Mouse (Mus musculus): Measurements from ENCODE around the gene Alyref2.
"Not testable (repeated sequence)": the region's sequence is repeated elsewhere in the genome, so short reads cannot be mapped to it uniquely, and the experiment has no call there.

Gene Alyref2

GRCm38 (mm10) chr1:171503250-171503591 is at the start of gene Alyref2:
Gene Alyref2 (plus strand): TSS chr1:171503478.
- DNase-seq (ENCODE audit: low read depth, low spot score), result peak; percentile 96

GRCm38 (mm10) chr1:171454926-171455325 is 48.4 kb upstream of the Alyref2 start:
- no peak for DNase-seq (ENCODE audit: low read depth, low spot score)

DNA sequence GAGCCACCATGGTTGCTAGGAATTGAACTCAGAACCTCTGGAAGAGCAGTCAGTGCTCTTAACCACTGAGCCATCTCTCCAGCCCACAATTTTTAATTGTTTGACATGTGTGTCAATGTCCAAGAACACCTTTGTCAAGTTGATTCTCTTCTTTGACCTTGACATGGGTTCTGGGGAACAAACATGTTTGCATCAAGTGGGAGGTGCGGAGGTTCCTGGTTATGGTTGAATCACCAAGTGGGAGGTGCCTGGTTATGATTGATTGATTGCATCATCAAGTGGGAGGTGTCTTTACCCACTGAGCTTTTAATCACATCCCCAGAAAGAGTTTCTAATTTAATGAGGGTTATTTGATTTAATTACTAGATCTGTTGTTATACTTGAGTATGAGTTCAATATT is 45.7 kb upstream of the Alyref2 start:
- DNase-seq (ENCODE audit: low read depth, low spot score), result no peak

- DNase-seq (ENCODE audit: low read depth, low spot score), result no peak
Measured at GRCm38 (mm10) chr1:171459791-171460190, 43.5 kb upstream of the Alyref2 start.

DNA sequence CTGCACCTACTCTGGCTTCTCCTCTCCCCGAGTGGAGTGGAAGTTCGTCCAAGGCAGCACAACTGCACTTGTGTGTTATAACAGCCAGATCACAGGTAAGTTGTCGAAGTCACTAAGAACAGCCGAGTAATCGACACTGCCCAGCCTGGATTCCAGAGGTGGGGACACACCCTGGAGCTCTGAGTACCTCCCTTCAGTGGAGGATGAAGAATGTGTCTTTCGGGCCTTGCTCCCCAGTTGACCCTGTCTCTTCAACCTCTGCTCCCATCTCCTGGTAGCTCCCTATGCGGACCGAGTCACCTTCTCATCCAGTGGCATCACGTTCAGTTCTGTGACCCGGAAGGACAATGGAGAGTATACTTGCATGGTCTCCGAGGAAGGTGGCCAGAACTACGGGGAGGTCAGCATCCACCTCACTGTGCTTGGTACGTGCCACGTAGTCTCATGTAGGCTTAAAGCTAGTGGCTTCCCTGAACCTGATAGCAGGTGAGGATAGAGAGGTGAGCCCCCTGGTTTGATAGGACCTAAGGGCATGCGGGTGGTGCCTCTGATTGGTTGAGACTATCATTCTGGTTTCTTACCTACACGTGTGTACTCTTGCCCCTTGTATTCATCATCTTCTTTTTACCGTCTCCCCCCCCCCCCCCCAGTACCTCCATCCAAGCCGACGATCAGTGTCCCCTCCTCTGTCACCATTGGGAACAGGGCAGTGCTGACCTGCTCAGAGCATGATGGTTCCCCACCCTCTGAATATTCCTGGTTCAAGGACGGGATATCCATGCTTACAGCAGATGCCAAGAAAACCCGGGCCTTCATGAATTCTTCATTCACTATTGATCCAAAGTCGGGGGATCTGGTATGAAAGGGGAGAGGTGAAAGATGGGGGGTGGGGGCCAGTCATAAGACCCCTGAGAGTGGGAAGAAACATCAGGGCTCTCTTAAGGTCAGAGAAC is 42.5 kb upstream of the Alyref2 start:
- DNase-seq (ENCODE audit: low read depth, low spot score), result no peak

DNA sequence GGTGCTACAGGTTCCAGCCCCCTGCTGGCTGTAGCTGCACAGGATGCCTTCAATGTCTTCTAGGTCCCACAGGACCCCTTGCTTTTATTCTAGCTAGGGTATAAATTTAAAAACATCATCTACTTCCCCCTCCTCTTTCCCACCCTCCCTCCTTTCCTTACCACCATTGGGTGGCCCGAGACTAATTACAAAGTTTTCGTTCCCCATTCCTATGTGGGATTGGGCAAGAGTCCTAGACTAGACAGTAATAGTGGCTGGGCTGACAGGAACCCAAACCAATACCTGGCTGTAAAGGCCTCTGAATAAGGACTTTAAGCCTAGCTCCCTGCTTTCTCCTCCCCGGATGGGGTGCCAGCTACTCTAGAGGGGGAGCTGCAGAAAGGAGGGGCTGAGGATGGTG is 40.1 kb upstream of the Alyref2 start:
- no peak for DNase-seq (ENCODE audit: low read depth, low spot score)

- no peak for DNase-seq (ENCODE audit: low read depth, low spot score)
Measured at GRCm38 (mm10) chr1:171465749-171466412, 37.4 kb upstream of the Alyref2 start.

DNA sequence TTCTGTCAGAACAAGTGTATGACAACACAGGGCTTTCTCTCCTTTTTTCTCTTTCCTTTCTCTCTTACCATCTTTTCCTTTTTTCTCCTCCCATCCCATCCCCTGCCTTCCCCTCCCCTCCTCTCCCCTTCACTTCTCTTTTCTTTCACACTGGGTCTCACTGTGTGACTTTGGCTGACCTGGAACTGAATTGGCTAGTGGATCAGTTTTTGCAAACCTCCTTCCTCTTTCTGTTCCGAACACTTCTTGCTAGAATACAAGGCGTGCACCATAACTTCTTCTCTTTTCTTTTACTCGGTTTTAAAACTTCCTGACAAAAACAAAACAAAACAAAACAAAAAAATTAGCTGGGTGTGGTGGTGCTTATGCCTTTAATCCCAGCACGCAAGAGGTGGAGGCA is 36.7 kb upstream of the Alyref2 start:
- DNase-seq (ENCODE audit: low read depth, low spot score), result no peak

- no peak for DNase-seq (ENCODE audit: low read depth, low spot score)
Measured at GRCm38 (mm10) chr1:171469678-171470077, 33.6 kb upstream of the Alyref2 start.

DNA sequence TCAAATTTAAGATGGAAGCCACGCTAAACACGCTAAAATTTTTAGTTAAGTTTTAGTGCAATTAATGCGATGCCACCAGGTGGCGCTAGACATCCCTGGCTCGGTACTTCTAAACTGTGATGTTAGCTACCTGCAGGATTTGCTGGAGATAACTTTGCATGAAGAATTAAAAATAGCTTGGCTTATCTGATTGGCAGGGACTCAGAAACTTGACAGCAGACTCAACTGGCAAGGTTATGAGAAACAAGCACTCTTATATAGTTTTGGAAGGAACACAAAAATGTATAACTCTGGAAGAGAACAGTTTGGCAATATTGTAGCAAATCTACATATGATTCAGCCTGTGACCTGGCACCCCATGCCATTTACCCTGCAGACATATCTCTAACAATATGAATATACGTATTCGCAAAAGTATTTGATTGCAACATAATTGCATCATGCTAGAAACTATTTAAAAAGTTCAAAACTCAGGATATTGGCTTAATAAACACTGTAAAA is 32.9 kb upstream of the Alyref2 start:
- DNase-seq (ENCODE audit: low read depth, low spot score), result peak; percentile 72

- no peak for DNase-seq (ENCODE audit: low read depth, low spot score)
Measured at GRCm38 (mm10) chr1:171470896-171471295, 32.4 kb upstream of the Alyref2 start.

- no peak for DNase-seq (ENCODE audit: low read depth, low spot score)
Measured at GRCm38 (mm10) chr1:171471452-171471851, 31.8 kb upstream of the Alyref2 start.

DNA sequence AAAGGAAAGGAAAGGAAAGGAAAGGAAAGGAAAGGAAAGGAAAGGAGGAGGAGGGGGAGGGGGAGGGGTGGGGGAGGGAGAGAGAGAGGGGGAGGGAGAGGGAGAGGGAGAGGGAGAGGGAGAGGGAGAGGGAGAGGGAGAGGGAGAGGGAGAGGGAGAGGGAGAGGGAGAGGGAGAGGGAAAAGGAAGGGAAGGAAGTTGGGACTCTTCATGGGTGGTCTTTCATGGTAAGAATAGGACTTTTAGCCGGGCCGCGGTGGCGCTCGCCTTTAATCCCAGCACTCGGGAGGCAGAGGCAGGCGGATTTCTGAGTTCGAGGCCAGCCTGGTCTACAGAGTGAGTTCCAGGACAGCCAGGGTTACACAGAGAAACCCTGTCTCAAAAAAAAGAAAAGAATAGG is 31.3 kb upstream of the Alyref2 start:
- not testable (repeated sequence) for DNase-seq (ENCODE audit: low read depth, low spot score)

DNA sequence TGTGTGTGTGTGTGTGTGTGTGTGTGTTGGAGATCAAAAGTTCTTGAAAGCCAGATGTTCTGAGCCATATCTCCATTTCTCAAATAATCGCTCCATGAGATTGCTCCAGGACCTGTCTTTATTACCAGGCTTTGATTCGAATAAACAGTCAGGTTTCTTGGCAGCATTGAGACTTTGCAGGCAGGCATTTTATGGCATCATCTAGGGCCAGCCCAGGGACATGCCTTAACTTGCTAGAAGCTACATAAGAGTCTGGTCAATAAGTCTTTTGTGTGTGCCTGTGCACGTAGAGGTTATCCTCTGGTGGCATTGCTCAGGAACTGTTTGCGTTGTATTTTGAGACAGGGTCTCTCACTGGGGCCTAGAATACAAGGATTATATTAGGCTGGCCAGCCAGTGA is 29.8 kb upstream of the Alyref2 start:
- no peak for DNase-seq (ENCODE audit: low read depth, low spot score)

GRCm38 (mm10) chr1:171473920-171474640 is 29.2 kb upstream of the Alyref2 start:
- DNase-seq (ENCODE audit: low read depth, low spot score), result no peak

- no peak for DNase-seq (ENCODE audit: low read depth, low spot score)
Measured at GRCm38 (mm10) chr1:171477123-171477522, 26.2 kb upstream of the Alyref2 start.

DNA sequence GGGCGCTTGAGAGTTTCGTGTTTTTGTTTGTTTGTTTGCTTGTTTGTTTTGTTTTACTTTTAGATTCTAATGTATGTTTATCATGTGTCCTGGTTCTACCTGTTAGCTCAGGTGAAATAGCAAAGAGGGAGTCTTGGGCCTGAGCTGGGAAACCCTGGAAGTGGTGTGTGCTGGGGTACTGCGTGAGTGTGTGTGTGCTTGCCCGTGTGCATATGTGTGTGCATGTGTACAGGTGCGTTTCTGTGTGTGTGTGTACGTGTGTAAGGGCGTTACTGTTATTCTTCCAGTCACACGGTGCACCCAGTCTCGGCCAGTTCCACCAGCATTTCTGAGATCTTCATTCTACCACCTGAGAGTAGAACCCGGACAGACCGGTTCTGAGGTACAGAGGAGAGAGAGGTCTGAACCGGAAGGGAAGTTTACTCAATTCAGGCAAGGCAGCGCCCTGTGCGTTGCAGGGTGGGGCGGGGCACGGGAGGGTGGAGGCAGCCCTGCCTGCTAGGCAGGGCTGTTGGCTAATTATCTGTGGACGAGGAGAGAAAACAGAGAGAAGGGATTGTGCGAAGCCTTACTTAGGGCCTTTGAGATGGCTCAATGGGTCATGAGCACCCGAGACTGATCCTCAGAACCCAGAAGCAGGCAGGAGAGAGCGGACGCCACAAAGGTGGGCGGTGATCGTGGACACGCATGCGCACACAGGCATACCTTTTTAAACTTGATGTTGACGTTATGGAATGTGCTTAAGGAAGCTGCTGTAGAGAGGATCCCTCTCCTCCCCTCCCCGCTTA is 25.3 kb upstream of the Alyref2 start:
- peak; percentile 26 for DNase-seq (ENCODE audit: low read depth, low spot score)

DNA sequence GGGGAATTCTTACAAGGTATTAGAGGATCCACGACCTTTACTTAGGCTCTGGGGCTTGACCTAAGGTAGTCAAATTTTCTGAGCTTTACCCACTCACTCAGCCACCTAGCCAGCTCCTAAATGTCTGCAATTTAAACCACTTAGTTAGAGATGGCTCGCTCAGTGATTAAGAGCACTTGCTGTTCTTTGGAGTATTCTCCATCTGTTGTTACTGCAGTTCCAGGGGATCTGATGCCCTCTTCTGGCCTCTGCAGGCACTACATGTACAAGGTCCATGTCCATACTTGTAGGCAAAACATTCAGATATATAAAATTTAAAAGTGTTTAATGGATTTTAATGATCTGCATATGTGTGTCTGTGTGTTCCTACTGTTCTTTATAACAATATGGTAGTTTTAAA is 24.3 kb upstream of the Alyref2 start:
- DNase-seq (ENCODE audit: low read depth, low spot score), result peak; percentile 83

GRCm38 (mm10) chr1:171494241-171494640 is 9.0 kb upstream of the Alyref2 start:
- DNase-seq (ENCODE audit: low read depth, low spot score), result no peak

DNA sequence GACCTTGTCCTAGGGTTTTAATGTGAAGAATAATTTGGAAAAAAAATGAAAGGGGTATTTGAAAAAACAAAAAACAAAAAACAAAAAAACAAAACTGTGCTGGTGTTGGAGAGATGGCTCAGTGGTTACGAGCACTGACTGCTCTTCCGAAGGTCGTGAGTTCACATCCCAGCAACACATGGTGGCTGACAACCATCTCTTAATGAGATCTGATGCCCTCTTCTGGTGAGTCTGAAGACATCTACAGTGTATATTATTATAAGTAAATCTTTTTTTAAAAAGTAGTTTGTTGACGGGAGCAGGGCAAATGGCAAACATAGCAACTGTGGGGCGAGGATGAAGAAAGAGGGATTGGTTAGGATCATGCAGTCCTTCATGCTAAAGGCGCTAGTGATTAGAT is 7.9 kb upstream of the Alyref2 start:
- no peak for DNase-seq (ENCODE audit: low read depth, low spot score)

DNA sequence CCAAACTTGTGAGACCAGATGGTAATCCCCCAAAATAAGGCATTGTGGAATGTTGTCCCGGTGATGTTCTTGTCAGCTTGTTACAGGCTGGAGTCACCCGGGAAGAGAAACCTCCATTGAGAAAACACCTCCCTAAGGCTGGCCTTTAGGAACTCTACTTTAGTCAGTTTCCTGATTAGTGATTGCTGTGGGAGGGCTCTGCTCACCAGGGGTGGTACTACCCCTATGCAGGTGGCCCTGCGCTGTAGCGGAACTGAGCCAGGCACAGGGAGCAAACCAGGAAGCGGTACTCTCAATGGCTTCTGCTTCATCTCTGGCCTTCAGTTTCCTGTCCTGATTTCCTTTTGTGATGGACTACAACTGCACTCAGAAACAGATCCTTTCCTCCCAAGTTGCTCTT is 3.4 kb upstream of the Alyref2 start:
- DNase-seq (ENCODE audit: low read depth, low spot score), result no peak
